Mouse (Mus musculus) lung, adult 2 months (tissue): Measurements from ENCODE around the gene Ybx2. TPM values are rescaled to one million over a fixed set of nuclear protein-coding genes. Genes with fewer than 3 reads are reported as not detected.

Source experiments
- DNase-seq: peaks from one replicate; pipeline ENCODE4 v3.0.0; 2022
- H3K4me1 ChIP-seq: fragments of 200-500 bp; 2 replicates; pipeline ENCODE4 v1.6.1; 2011; ENCODE audit warnings: low read length; ENCODE audit not compliant: control insufficient read depth, insufficient read depth
- H3K4me3 ChIP-seq: fragments of 200-500 bp; replicated peaks from 2 replicates; pipeline ENCODE3; 2011; ENCODE audit warnings: low read depth, mild to moderate bottlenecking, control low read depth, low read length; ENCODE audit errors: extremely low read depth
- CTCF ChIP-seq: fragments of 200-500 bp; IDR thresholded peaks from 2 replicates; pipeline ENCODE4 v1.5.1; 2011; ENCODE audit warnings: mild to moderate bottlenecking, low read length, control low read depth; ENCODE audit not compliant: insufficient read depth
- POLR2A ChIP-seq: fragments of 200-500 bp; IDR thresholded peaks from 2 replicates; pipeline ENCODE4 v1.6.1; 2011; ENCODE audit warnings: low read depth, mild to moderate bottlenecking, control low read depth, low read length, borderline replicate concordance; ENCODE audit errors: extremely low read depth
- WGBS: fragments of 180-500 bp; shearing (Covaris S2); methylation state at CpG from one replicate; pipeline ENCODE4 v1.1.7; 2018; 5-methylcytosine and 5-hydroxymethylcytosine counted together
- polyA plus RNA-seq: library from polyadenylated mRNA; depleted of rRNA; stranded (reverse); fragments of >200 nt; gene quantifications from 2 replicates; pipeline ENCODE4 v1.2.3, GENCODE M21; 2012

Ybx2 gene
- polyA plus RNA-seq, 1 experiment, result 4.6 TPM

- H3K4me1 ChIP-seq, result peaks cover 4% of the 10 kb centered on the region
- WGBS, result 55% methylated on average over 5 of the region's 5 CpGs
- no peak overlapping the region for H3K4me3 ChIP-seq
- TF ChIP-seq POLR2A, result no peak
- TF ChIP-seq CTCF, result no peak
- no peak for DNase-seq
Observed at GRCm38 (mm10) chr11:69939181-69939580, 3.6 kb downstream of the Ybx2 start.

GRCm38 (mm10) chr11:69939731-69940130, 4.1 kb downstream of the Ybx2 start:
- Histone ChIP-seq H3K4me3 (no peak overlapping the region), H3K4me1 (peaks cover 2% of the 10 kb centered on the region; the same call in 1 of the 2 replicates)
- TF ChIP-seq CTCF (no peak), POLR2A (no peak)
- WGBS, result 95% methylated on average over 17 of the region's 17 CpGs
- no peak for DNase-seq

GRCm38 (mm10) chr11:69940962-69941361, 5.4 kb downstream of the Ybx2 start:
- Histone ChIP-seq H3K4me3 (no peak overlapping the region), H3K4me1 (no peaks in the 10 kb centered on the region)
- no peak for DNase-seq
- TF ChIP-seq POLR2A, result no peak
- TF ChIP-seq CTCF, result no peak
- 81% methylated on average over 4 of the region's 4 CpGs for WGBS

GRCm38 (mm10) chr11:69945216-69945615, 9.6 kb downstream of the Ybx2 start:
- no peak for DNase-seq
- Histone ChIP-seq H3K4me3 (no peak overlapping the region), H3K4me1 (peaks cover 7% of the 10 kb centered on the region)
- WGBS, result 71% methylated on average over 13 of the region's 13 CpGs
- TF ChIP-seq POLR2A, result no peak
- TF ChIP-seq CTCF, result no peak

GRCm38 (mm10) chr11:69945997-69946891, 10.6 kb downstream of the Ybx2 start:
- DNase-seq, result no peak

GRCm38 (mm10) chr11:69947337-69948065, 11.9 kb downstream of the Ybx2 start:
- DNase-seq, result no peak
- TF ChIP-seq CTCF (no peak), POLR2A (no peak)
- Histone ChIP-seq H3K4me3 (peak overlapping the region; percentile 33), H3K4me1 (peaks cover 7% of the 10 kb centered on the region)
- 11% methylated on average over 29 of the region's 29 CpGs for WGBS

More at GRCm38 (mm10) chr11:69945997-69946891, 10.6 kb downstream of the Ybx2 start:
- H3K4me1 ChIP-seq, result peaks cover 7% of the 10 kb centered on the region
- 86% methylated on average over 18 of the region's 18 CpGs for WGBS
- H3K4me3 ChIP-seq, result no peak overlapping the region
- TF ChIP-seq POLR2A, result no peak

- 1% methylated on average over 34 of the region's 34 CpGs for WGBS
- H3K4me3 ChIP-seq, result peak within 1 kb of the TSS; percentile 33
- TF ChIP-seq CTCF, result no peak
- TF ChIP-seq POLR2A, result no peak
- peaks cover 7% of the 10 kb centered on the region for H3K4me1 ChIP-seq
- peak; percentile 82 for DNase-seq
Observed at GRCm38 (mm10) chr11:69948066-69948762, 12.6 kb downstream of the Ybx2 start, which contains the start of gene Slc2a4. TSS of gene Slc2a4 (minus strand) at chr11:69948188.

GRCm38 (mm10) chr11:69948763-69949150, 13.2 kb downstream of the Ybx2 start:
- TF ChIP-seq POLR2A (no peak), CTCF (peak; percentile 98)
- 1% methylated on average over 14 of the region's 14 CpGs for WGBS
- peak; percentile 84 for DNase-seq
- Histone ChIP-seq H3K4me1 (peaks cover 7% of the 10 kb centered on the region), H3K4me3 (no peak overlapping the region)

- WGBS, result 39% methylated on average over 4 of the region's 4 CpGs
- no peak for DNase-seq
- H3K4me3 ChIP-seq, result no peak overlapping the region
- 0 out of 2 replicates have a peak, but pooled peaks have one; percentile 6 for TF ChIP-seq CTCF
- no peak for TF ChIP-seq POLR2A
- H3K4me1 ChIP-seq, result peaks cover 7% of the 10 kb centered on the region
Observed at GRCm38 (mm10) chr11:69950807-69951459, 15.3 kb downstream of the Ybx2 start.
